Mouse (Mus musculus) forebrain, embryonic 11.5 days (tissue): ENCODE results near the gene Sfxn5. TPM values are rescaled to one million over a fixed set of nuclear protein-coding genes. Genes with fewer than 3 reads are reported as not detected.

ENCODE experiments used
- ATAC-seq: fragments of 200-750 bp; cut with Nextera tagmentation; replicated peaks from 2 replicates; pipeline ENCODE4 v1.8.0; 2017; ENCODE audit warnings: moderate TSS enrichment; ENCODE audit not compliant: low FRiP score
- DNase-seq: peaks from one replicate; pipeline ENCODE4 v3.0.0-alpha.2; 2017; ENCODE audit warnings: low spot score
- H3K27ac ChIP-seq: fragments of 300-500 bp; sonication (generic); 2 replicates; pipeline ENCODE4 v1.5.1; 2014; ENCODE audit warnings: low read depth, low read length
- H3K27me3 ChIP-seq: fragments of 300-500 bp; sonication (generic); 2 replicates; pipeline ENCODE4 v1.6.1; 2014; ENCODE audit warnings: mild to moderate bottlenecking, low read length, mixed read lengths; ENCODE audit not compliant: control insufficient read depth, insufficient read depth
- H3K36me3 ChIP-seq: fragments of 300-500 bp; sonication (generic); 2 replicates; pipeline ENCODE4 v1.6.1; 2014; ENCODE audit warnings: mild to moderate bottlenecking, low read length, moderate library complexity, mixed read lengths; ENCODE audit not compliant: control insufficient read depth, insufficient read depth
- H3K4me1 ChIP-seq: fragments of 300-500 bp; sonication (generic); replicated peaks from 2 replicates; pipeline ENCODE4 v1.6.1; 2014; ENCODE audit warnings: low read length, mixed read lengths; ENCODE audit not compliant: control insufficient read depth, insufficient read depth
- H3K4me2 ChIP-seq: fragments of 300-500 bp; sonication (generic); 2 replicates; pipeline ENCODE4 v1.6.1; 2014; ENCODE audit warnings: low read depth, mild to moderate bottlenecking, low read length, moderate library complexity, mixed read lengths; ENCODE audit not compliant: severe bottlenecking
- H3K4me3 ChIP-seq: fragments of 300-500 bp; sonication (generic); 2 replicates; pipeline ENCODE4 v1.5.1; 2014; ENCODE audit warnings: low read depth, low read length
- H3K9ac ChIP-seq: fragments of 300-500 bp; sonication (generic); 2 replicates; pipeline ENCODE4 v1.6.1; 2014; ENCODE audit warnings: low read length
- H3K9me3 ChIP-seq: fragments of 300-500 bp; sonication (generic); 2 replicates; pipeline ENCODE4 v1.6.1; 2016; ENCODE audit warnings: low read length, mixed read lengths; ENCODE audit not compliant: control insufficient read depth
- WGBS: fragments of 180-500 bp; shearing (Covaris S2); extraction: QIAGEN DNeasy Blood & Tissue Kit; methylation state at CpG from one replicate; pipeline ENCODE4 v1.1.7; 2014; 5-methylcytosine and 5-hydroxymethylcytosine counted together
- polyA plus RNA-seq: library from polyadenylated mRNA; unstranded; fragments of >200 nt; fragmentation: Nextera tagmentation; extraction: Ambion mirVana; gene quantifications from 2 replicates; pipeline ENCODE4 v1.2.1, GENCODE M21; 2014

The Sfxn5 gene
- polyA plus RNA-seq, 1 experiment from 2014 or later, result 13.8 TPM

- WGBS, result 5% methylated on average over 13 of the region's 13 CpGs
- ATAC-seq, result no peak
Measured at GRCm38 (mm10) chr6:85333732-85334131, 510 bp upstream of the Sfxn5 start.

DNA sequence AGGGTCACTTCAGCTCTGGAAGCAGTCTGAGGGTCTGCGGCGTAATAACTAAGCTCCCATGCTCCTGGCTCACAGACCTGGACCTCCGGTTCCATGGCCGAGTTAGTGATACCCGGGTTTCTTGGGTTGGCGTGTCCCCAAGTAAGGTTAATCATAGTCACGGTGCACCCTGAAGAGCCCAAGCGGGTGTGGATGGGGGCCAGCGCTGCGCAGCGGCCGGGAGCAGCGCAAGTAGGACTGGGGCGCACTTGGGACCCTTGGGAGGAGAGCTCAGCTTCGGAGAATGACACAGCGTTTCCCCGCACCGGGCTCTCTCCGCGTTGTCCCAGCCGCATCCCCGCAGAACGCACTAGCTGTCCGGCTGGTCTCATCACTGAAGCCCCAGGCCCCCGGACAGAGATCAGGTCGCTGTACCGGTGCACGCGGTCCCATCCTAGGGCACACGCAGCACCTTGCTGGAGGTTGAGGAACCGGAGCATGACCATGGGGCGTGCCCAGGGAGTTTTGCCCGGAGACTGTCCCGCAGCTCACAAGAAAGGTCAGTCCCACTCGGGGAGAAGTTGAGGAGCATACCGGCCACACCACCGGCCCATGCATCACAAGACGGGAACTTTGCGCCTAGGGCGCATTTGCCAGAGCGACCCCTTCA, 747 bp downstream of the Sfxn5 start:
- Histone ChIP-seq H3K36me3 (no peaks in the 10 kb centered on the region), H3K4me1 (0 out of 2 replicates have a peak, but pooled peaks cover 3% of the 10 kb centered on the region), H3K9ac (peak overlapping the region; percentile 79), H3K4me3 (peak overlapping the region; percentile 58), H3K27me3 (no peaks in the 10 kb centered on the region), H3K27ac (0 out of 2 replicates have a peak overlapping the region, but pooled peaks have one; percentile 87), H3K9me3 (no peaks in the 10 kb centered on the region), H3K4me2 (peak overlapping the region; percentile 78)
- ATAC-seq (peak; percentile 50), DNase-seq (no peak)
- under 1% methylated on average over 41 of the region's 41 CpGs for WGBS

More at GRCm38 (mm10) chr6:85333732-85334131, 510 bp upstream of the Sfxn5 start:
- peak overlapping the region; percentile 78 for H3K4me2 ChIP-seq
- no peaks in the 10 kb centered on the region for H3K36me3 ChIP-seq
- H3K4me3 ChIP-seq, result peak overlapping the region; percentile 58
- no peak overlapping the region for H3K27ac ChIP-seq
- no peaks in the 10 kb centered on the region for H3K27me3 ChIP-seq
- H3K9me3 ChIP-seq, result no peaks in the 10 kb centered on the region
- H3K9ac ChIP-seq, result peak overlapping the region; percentile 79
- 0 out of 2 replicates have a peak, but pooled peaks cover 3% of the 10 kb centered on the region for H3K4me1 ChIP-seq
- no peak for DNase-seq

DNA sequence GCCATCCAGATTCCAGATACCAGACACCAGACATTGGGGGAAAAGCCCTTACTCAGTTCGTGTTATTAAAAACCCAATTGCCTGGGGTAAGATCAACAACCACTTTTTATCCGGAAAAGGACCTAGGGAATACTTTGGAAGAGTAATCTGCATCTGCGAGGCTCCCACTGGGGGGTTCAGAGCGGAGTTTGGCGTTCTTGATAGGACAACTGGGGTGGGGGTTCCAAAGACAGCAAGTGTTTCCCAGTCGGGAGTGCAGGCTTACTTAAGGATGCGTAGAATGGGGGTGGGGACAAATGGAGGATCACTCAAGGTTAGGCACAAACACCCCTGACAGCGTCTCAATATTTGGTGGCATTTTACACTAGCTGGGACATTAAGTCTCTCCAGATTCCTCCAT, 1.5 kb downstream of the Sfxn5 start:
- no peak for DNase-seq
- Histone ChIP-seq H3K27me3 (no peaks in the 10 kb centered on the region), H3K4me1 (0 out of 2 replicates have a peak, but pooled peaks cover 3% of the 10 kb centered on the region), H3K9me3 (no peaks in the 10 kb centered on the region), H3K9ac (peak overlapping the region; percentile 79), H3K27ac (no peak overlapping the region), H3K4me3 (peak overlapping the region; percentile 58), H3K36me3 (no peaks in the 10 kb centered on the region), H3K4me2 (peak overlapping the region; percentile 78)
- no peak for ATAC-seq
- WGBS, result 16% methylated on average over 8 of the region's 8 CpGs

DNA sequence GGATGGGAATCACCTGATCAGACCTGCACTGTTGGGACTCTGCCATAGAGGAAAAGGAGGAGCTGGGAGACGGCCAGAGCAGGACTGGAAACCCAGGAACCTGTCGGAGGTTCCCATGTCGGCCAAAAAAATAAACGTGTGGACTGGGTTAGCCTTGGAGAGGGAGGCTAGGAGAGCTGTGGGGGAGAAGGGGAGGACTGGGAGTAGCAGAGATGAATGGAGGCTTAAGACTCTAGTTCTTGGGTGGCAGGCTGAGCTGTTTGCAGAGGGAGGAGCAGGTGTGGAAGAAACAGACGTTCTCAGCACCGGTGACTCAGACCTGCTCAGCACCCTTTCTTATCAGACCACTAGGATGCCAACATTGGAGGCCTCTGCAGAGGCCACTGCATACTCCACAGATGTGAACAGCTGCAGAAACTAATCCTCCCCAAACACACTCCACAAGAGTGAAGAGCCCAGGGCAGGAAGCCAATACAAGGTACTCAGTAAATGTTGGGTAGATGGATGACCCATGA, 1.9 kb downstream of the Sfxn5 start:
- H3K4me1 ChIP-seq, result 0 out of 2 replicates have a peak, but pooled peaks cover 3% of the 10 kb centered on the region
- no peaks in the 10 kb centered on the region for H3K9me3 ChIP-seq
- no peak overlapping the region for H3K4me2 ChIP-seq
- H3K4me3 ChIP-seq, result no peak overlapping the region
- 54% methylated on average over 6 of the region's 6 CpGs for whole genome bisulfite sequencing
- DNase-seq, result no peak
- no peak for ATAC-seq
- H3K9ac ChIP-seq, result no peak overlapping the region
- H3K27ac ChIP-seq, result no peak overlapping the region
- H3K36me3 ChIP-seq, result no peaks in the 10 kb centered on the region
- no peaks in the 10 kb centered on the region for H3K27me3 ChIP-seq

- WGBS, result 92% methylated on average over 4 of the region's 4 CpGs
- 0 out of 2 replicates have a peak, but pooled peaks cover 5% of the 10 kb centered on the region for H3K4me1 ChIP-seq
- no peak overlapping the region for H3K4me3 ChIP-seq
- no peak overlapping the region for H3K4me2 ChIP-seq
- DNase-seq (no peak), ATAC-seq (no peak)
- no peak overlapping the region for H3K27ac ChIP-seq
- no peak overlapping the region for H3K9ac ChIP-seq
- H3K27me3 ChIP-seq, result no peaks in the 10 kb centered on the region
- H3K9me3 ChIP-seq, result no peaks in the 10 kb centered on the region
- no peaks in the 10 kb centered on the region for H3K36me3 ChIP-seq
Measured at GRCm38 (mm10) chr6:85329666-85330185, 3.5 kb downstream of the Sfxn5 start.

- DNase-seq (no peak), ATAC-seq (no peak)
- H3K4me1 ChIP-seq, result 0 out of 2 replicates have a peak, but pooled peaks cover 2% of the 10 kb centered on the region
- H3K36me3 ChIP-seq, result no peaks in the 10 kb centered on the region
- 92% methylated on average over 4 of the region's 4 CpGs for WGBS
- H3K4me3 ChIP-seq, result no peak overlapping the region
- no peak overlapping the region for H3K4me2 ChIP-seq
- no peak overlapping the region for H3K9ac ChIP-seq
- no peaks in the 10 kb centered on the region for H3K27me3 ChIP-seq
- H3K9me3 ChIP-seq, result no peaks in the 10 kb centered on the region
- H3K27ac ChIP-seq, result no peak overlapping the region
Measured at GRCm38 (mm10) chr6:85326564-85326963, 6.7 kb downstream of the Sfxn5 start.

DNA sequence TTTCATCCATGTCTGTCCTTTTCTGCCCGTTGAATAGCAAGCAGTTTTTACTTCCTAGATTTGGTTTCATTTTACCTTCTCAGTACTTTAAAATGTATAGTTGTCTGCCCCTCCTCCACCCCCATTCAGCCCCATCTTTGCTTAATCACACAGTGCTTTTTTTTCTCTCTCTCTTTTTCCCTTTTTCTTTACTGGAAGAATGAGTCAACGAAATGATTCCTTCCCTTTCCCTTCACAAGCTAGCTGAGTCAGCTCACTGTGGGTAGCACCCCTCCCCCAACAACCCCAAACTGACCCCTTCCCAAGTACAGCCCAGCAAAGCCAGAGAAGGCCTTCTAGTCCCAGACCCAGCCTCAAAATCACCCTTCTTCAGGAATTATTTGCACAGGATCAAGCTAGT, 8.1 kb downstream of the Sfxn5 start:
- Histone ChIP-seq H3K27ac (no peak overlapping the region), H3K9me3 (no peaks in the 10 kb centered on the region), H3K4me2 (no peak overlapping the region), H3K4me3 (no peak overlapping the region), H3K27me3 (no peaks in the 10 kb centered on the region), H3K36me3 (no peaks in the 10 kb centered on the region), H3K9ac (no peak overlapping the region), H3K4me1 (peaks cover 7% of the 10 kb centered on the region; the same call in 1 of the 2 replicates)
- 39% methylated on average over 2 of the region's 2 CpGs for WGBS
- DNase-seq (no peak), ATAC-seq (no peak)

DNA sequence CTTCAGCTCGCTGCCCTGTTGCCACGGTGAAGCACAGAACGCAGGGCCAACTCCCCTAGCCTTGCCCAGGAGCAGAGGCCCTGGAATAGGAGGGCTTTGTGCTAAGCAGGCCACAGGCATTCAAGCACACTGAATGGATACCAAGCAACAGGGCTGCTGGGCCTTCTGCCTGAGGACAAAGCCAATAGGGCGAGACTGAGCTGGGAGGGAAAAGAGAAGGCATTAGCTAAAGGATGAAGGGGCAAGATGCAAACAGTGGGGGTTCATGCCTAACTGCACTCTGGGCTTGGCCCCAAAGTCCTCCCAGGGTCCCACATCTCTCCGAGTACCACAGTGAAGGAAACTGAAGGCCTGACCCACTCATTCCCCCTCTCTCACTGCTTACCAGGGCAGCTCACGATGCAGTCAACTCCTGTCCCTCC, 12.8 kb downstream of the Sfxn5 start:
- Histone ChIP-seq H3K9me3 (no peaks in the 10 kb centered on the region), H3K27ac (peak overlapping the region; percentile 81), H3K36me3 (no peaks in the 10 kb centered on the region; the same call in 1 of the 2 replicates), H3K4me3 (no peak overlapping the region), H3K4me1 (peaks cover 8% of the 10 kb centered on the region; the same call in 1 of the 2 replicates), H3K4me2 (no peak overlapping the region), H3K27me3 (no peaks in the 10 kb centered on the region), H3K9ac (peak overlapping the region; percentile 47)
- DNase-seq (peak; percentile 73), ATAC-seq (peak; percentile 89)
- 22% methylated on average over 6 of the region's 6 CpGs for WGBS
